Mouse (Mus musculus): ENCODE data around the gene 1700021F05Rik. TPM values are rescaled to one million over a fixed set of nuclear protein-coding genes. Genes with fewer than 3 reads are reported as not detected.

The 1700021F05Rik gene
- polyA plus RNA-seq, 1 experiment: 3.6 TPM

GRCm38 (mm10) chr10:43504291-43504690 lies 36.5 kb downstream of the 1700021F05Rik start:
- H3K4me1 ChIP-seq (ENCODE audit: control insufficient read depth, insufficient read depth, insufficient read length): peaks cover 2% of the 10 kb centered on the region
- WGBS: 13% methylated on average over 1 of the region's 1 CpGs
- TF ChIP-seq POLR2A (IDR thresholded peaks at IDR 0.05; ENCODE audit: low read depth, low read length) (no peak), CTCF (IDR thresholded peaks at IDR 0.05; ENCODE audit: extremely low read depth, insufficient read depth, insufficient read length, insufficient replicate concordance) (no peak)
- peaks cover under 1% of the 10 kb centered on the region; the same call in 1 of the 2 replicates for H3K36me3 ChIP-seq (ENCODE audit: control insufficient read depth, insufficient read depth, low read length)
- no peak for DNase-seq (ENCODE audit: low read depth in 1 of 2, low spot score in 2 of 2)
- no peak overlapping the region for H3K27ac ChIP-seq (ENCODE audit: insufficient read depth, low read length)
- no peak overlapping the region for H3K4me3 ChIP-seq (ENCODE audit: extremely low read depth, insufficient read depth, insufficient read length)
- no peaks in the 10 kb centered on the region for H3K27me3 ChIP-seq (ENCODE audit: control insufficient read depth, insufficient read depth, low read length)

DNA sequence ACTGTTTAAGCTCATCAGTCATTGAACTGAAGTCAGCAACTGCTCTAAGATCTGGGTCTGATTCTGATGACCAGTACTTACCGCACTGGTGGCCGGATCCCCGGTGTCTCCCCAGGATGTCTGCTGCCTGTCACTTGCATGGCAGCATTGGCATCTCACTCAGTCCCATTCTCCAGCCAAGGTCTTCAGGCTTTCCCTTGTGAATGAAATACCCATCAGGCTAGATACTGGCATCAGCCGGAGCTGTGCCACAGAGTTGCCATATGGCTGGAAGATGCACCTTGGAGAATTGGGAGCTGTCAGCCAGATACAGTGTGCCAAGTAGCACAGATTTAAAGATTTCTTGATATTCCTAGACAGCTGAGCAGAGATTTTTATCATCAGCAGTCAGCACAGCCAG lies 38.2 kb downstream of the 1700021F05Rik start:
- WGBS: 87% methylated on average over 4 of the region's 4 CpGs
- DNase-seq (ENCODE audit: low read depth in 1 of 2, low spot score in 2 of 2): no peak
- no peak overlapping the region for H3K27ac ChIP-seq (ENCODE audit: insufficient read depth, low read length)
- TF ChIP-seq POLR2A (IDR thresholded peaks at IDR 0.05; ENCODE audit: low read depth, low read length) (no peak), CTCF (IDR thresholded peaks at IDR 0.05; ENCODE audit: extremely low read depth, insufficient read depth, insufficient read length, insufficient replicate concordance) (no peak)
- H3K27me3 ChIP-seq (ENCODE audit: control insufficient read depth, insufficient read depth, low read length): no peaks in the 10 kb centered on the region
- peaks cover 2% of the 10 kb centered on the region for H3K4me1 ChIP-seq (ENCODE audit: control insufficient read depth, insufficient read depth, insufficient read length)
- H3K36me3 ChIP-seq (ENCODE audit: control insufficient read depth, insufficient read depth, low read length): peaks cover 2% of the 10 kb centered on the region; the same call in 1 of the 2 replicates
- no peak overlapping the region for H3K4me3 ChIP-seq (ENCODE audit: extremely low read depth, insufficient read depth, insufficient read length)

DNA sequence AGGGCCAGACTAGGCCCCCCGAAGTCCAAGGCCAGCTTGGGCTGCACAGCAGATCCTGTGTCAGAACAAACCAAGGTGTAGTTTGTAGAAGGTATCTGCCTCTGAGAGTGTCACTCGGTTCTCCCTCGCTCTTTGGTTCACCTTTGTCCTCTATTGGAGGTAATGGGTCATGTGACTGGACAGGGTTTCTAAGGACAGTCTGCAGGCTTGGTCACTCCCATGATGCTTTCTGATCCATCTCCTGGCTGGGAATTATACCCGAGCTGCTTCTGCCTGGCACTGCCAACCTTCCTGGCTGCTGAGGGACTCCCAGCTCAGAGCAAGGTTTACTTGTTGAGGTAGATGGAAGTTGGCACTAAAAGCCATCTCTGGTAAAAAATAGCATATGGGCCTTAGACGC lies 49.9 kb downstream of the 1700021F05Rik start:
- H3K4me1 ChIP-seq (ENCODE audit: control insufficient read depth, insufficient read depth, insufficient read length): no peaks in the 10 kb centered on the region
- TF ChIP-seq CTCF (IDR thresholded peaks at IDR 0.05; ENCODE audit: extremely low read depth, insufficient read depth, insufficient read length, insufficient replicate concordance) (no peak), POLR2A (IDR thresholded peaks at IDR 0.05; ENCODE audit: low read depth, low read length) (no peak)
- H3K27ac ChIP-seq (ENCODE audit: insufficient read depth, low read length): no peak overlapping the region
- no peak overlapping the region for H3K4me3 ChIP-seq (ENCODE audit: extremely low read depth, insufficient read depth, insufficient read length)
- H3K27me3 ChIP-seq (ENCODE audit: control insufficient read depth, insufficient read depth, low read length): no peaks in the 10 kb centered on the region
- 94% methylated on average over 5 of the region's 5 CpGs for WGBS
- DNase-seq (ENCODE audit: low read depth in 1 of 2, low spot score in 2 of 2): no peak
- no peaks in the 10 kb centered on the region for H3K36me3 ChIP-seq (ENCODE audit: control insufficient read depth, insufficient read depth, low read length)

DNA sequence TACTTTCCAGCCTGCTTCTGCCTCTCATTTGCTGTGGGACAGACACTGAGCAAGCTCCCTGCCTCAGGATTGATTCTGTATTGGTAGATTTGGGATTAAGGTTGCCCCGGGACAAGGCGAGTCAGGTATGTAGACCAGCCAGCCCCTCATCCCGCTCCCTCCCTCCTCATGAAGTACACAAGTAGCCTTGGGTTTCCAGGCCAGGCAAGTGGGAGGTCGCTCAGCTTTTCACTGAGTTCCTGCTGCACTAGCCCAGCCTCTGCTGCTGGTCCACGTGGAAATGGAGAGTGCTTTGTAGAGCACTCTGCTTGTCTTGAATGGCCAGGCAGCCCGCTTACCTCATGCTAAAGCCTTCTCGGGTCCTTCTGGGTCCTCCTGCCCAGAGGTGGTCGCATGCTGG lies 50.8 kb downstream of the 1700021F05Rik start:
- no peak for DNase-seq (ENCODE audit: low read depth in 1 of 2, low spot score in 2 of 2)
- WGBS: 87% methylated on average over 8 of the region's 8 CpGs
- Histone ChIP-seq H3K4me1 (ENCODE audit: control insufficient read depth, insufficient read depth, insufficient read length) (no peaks in the 10 kb centered on the region), H3K4me3 (ENCODE audit: extremely low read depth, insufficient read depth, insufficient read length) (no peak overlapping the region), H3K27ac (ENCODE audit: insufficient read depth, low read length) (no peak overlapping the region), H3K27me3 (ENCODE audit: control insufficient read depth, insufficient read depth, low read length) (no peaks in the 10 kb centered on the region), H3K36me3 (ENCODE audit: control insufficient read depth, insufficient read depth, low read length) (no peaks in the 10 kb centered on the region)
- TF ChIP-seq CTCF (IDR thresholded peaks at IDR 0.05; ENCODE audit: extremely low read depth, insufficient read depth, insufficient read length, insufficient replicate concordance) (no peak), POLR2A (IDR thresholded peaks at IDR 0.05; ENCODE audit: low read depth, low read length) (no peak)

GRCm38 (mm10) chr10:43489550-43489949 lies 51.2 kb downstream of the 1700021F05Rik start:
- WGBS: 65% methylated on average over 6 of the region's 6 CpGs
- TF ChIP-seq POLR2A (IDR thresholded peaks at IDR 0.05; ENCODE audit: low read depth, low read length) (no peak), CTCF (IDR thresholded peaks at IDR 0.05; ENCODE audit: extremely low read depth, insufficient read depth, insufficient read length, insufficient replicate concordance) (no peak)
- DNase-seq (ENCODE audit: low read depth in 1 of 2, low spot score in 2 of 2): no peak
- no peak overlapping the region for H3K4me3 ChIP-seq (ENCODE audit: extremely low read depth, insufficient read depth, insufficient read length)
- H3K27ac ChIP-seq (ENCODE audit: insufficient read depth, low read length): no peak overlapping the region
- no peaks in the 10 kb centered on the region for H3K27me3 ChIP-seq (ENCODE audit: control insufficient read depth, insufficient read depth, low read length)
- no peaks in the 10 kb centered on the region for H3K36me3 ChIP-seq (ENCODE audit: control insufficient read depth, insufficient read depth, low read length)
- no peaks in the 10 kb centered on the region for H3K4me1 ChIP-seq (ENCODE audit: control insufficient read depth, insufficient read depth, insufficient read length)

DNA sequence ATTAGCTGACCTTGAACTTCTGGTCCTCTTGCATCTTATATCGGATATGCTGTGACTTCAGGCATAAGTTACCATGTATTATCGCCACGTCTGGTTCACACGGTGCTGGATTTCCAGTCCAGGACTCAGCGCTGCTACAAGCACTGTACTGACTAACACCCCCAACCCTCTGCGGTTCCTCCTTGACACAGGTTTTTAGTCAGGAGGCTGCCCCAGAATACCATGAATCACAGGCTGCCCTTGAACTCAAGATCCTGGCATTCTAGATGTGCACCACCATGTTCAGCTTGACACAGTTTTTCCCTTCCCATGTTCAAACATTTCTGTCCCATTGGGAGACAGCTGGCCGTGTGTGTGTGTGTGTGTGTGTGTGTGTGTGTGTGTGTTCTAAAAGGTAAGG lies 51.7 kb downstream of the 1700021F05Rik start:
- H3K4me3 ChIP-seq (ENCODE audit: extremely low read depth, insufficient read depth, insufficient read length): no peak overlapping the region
- no peak for TF ChIP-seq POLR2A (IDR thresholded peaks at IDR 0.05; ENCODE audit: low read depth, low read length)
- no peak for TF ChIP-seq CTCF (IDR thresholded peaks at IDR 0.05; ENCODE audit: extremely low read depth, insufficient read depth, insufficient read length, insufficient replicate concordance)
- no peaks in the 10 kb centered on the region for H3K36me3 ChIP-seq (ENCODE audit: control insufficient read depth, insufficient read depth, low read length)
- H3K27ac ChIP-seq (ENCODE audit: insufficient read depth, low read length): no peak overlapping the region
- no peaks in the 10 kb centered on the region for H3K4me1 ChIP-seq (ENCODE audit: control insufficient read depth, insufficient read depth, insufficient read length)
- 87% methylated on average over 7 of the region's 7 CpGs for WGBS
- H3K27me3 ChIP-seq (ENCODE audit: control insufficient read depth, insufficient read depth, low read length): no peaks in the 10 kb centered on the region
- DNase-seq (ENCODE audit: low read depth in 1 of 2, low spot score in 2 of 2): no peak

DNA sequence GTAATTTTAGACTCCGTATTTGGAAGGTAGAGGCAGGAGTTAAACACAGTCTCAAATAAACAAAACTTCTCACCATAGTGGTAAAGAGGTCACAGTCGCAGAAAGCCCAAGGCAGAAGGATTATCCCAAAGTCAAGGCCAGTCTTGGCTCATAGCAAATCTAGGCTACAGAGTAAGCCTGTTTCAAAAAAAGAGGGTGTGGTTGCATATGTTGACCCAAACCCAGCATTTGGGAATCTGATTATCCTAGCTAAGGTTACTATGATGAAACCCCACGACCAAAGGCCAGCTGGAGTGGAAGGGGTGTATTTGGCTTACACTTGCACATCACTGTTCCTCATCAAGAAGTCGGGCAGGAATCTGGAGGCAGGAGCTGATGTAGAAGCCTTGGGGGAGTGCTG lies 52.5 kb downstream of the 1700021F05Rik start:
- no peak for TF ChIP-seq POLR2A (IDR thresholded peaks at IDR 0.05; ENCODE audit: low read depth, low read length)
- no peaks in the 10 kb centered on the region for H3K4me1 ChIP-seq (ENCODE audit: control insufficient read depth, insufficient read depth, insufficient read length)
- H3K36me3 ChIP-seq (ENCODE audit: control insufficient read depth, insufficient read depth, low read length): no peaks in the 10 kb centered on the region
- no peak overlapping the region for H3K4me3 ChIP-seq (ENCODE audit: extremely low read depth, insufficient read depth, insufficient read length)
- WGBS: 91% methylated on average over 4 of the region's 4 CpGs
- DNase-seq (ENCODE audit: low read depth in 1 of 2, low spot score in 2 of 2): no peak
- H3K27me3 ChIP-seq (ENCODE audit: control insufficient read depth, insufficient read depth, low read length): no peaks in the 10 kb centered on the region
- H3K27ac ChIP-seq (ENCODE audit: insufficient read depth, low read length): no peak overlapping the region
